Mouse (Mus musculus): Measurements from ENCODE around the gene Hnf4a. TPM values are rescaled to one million over a fixed set of nuclear protein-coding genes. Genes with fewer than 3 reads are reported as not detected.

Hnf4a gene
- total and polyA plus RNA-seq, 3 experiments = not detected

- Histone ChIP-seq H3K27me3 (replicated peaks) (peaks cover 89% of the 10 kb centered on the region), H3K79me2 (replicated peaks; ENCODE audit: control insufficient read depth, extremely low read depth, insufficient read depth, poor library complexity, severe bottlenecking) (no peaks in the 10 kb centered on the region), H3K4me1 (ENCODE audit: control insufficient read depth in 1 of 2, insufficient read depth in 2 of 2) (no peaks in the 10 kb centered on the region), H3K36me3 (replicated peaks in 1 of 2; ENCODE audit: control insufficient read depth in 1 of 2, insufficient read depth in 1 of 2, low read length in 1 of 2) (no peaks in the 10 kb centered on the region), H3K9ac (ENCODE audit: insufficient read depth, low read depth) (no peak overlapping the region), H3K27ac (ENCODE audit: insufficient read depth, low read depth) (no peak overlapping the region), H3K9me3 (replicated peaks; ENCODE audit: low read length) (no peaks in the 10 kb centered on the region), H3K4me2 (ENCODE audit: insufficient read depth, low read depth, poor library complexity, severe bottlenecking) (no peak overlapping the region), H3K4me3 (replicated peaks in 1 of 3; ENCODE audit: low read depth in 2 of 3, low read length in 2 of 3, poor library complexity in 1 of 3) (no peak overlapping the region)
- in situ Hi-C loops (cut with MboI; ENCODE audit: low pct_ligation_motif_present, low pct_unique_long_range_greater_than_20kb, low sequenced_read_pairs) = no loop called here
- TF ChIP-seq MAFK (IDR thresholded peaks at IDR 0.05; ENCODE audit: insufficient replicate concordance, low read length) (no peak), HCFC1 (IDR thresholded peaks at IDR 0.05; ENCODE audit: low read depth, low read length) (no peak), KAT2A (IDR thresholded peaks at IDR 0.05; ENCODE audit: insufficient replicate concordance, low read length) (no peak), POLR2A (IDR thresholded peaks at IDR 0.05; ENCODE audit: low read depth, low read length) (no peak), ZKSCAN1 (IDR thresholded peaks at IDR 0.05; ENCODE audit: borderline replicate concordance, low read depth, low read length) (no peak), BHLHE40 (IDR thresholded peaks at IDR 0.05; ENCODE audit: low read depth, low read length) (no peak), MAZ (IDR thresholded peaks at IDR 0.05; ENCODE audit: low read depth, low read length) (no peak), ETS1 (conservative IDR thresholded peaks at IDR 0.05; ENCODE audit: low read depth, low read length) (no peak), TCF12 (IDR thresholded peaks at IDR 0.05; ENCODE audit: low read depth, low read length) (no peak), UBTF (IDR thresholded peaks at IDR 0.05; ENCODE audit: low read depth, low read length) (no peak), MXI1 (IDR thresholded peaks at IDR 0.05; ENCODE audit: low read depth, low read length) (no peak), SIN3A (IDR thresholded peaks at IDR 0.05; ENCODE audit: low read length) (no peak)
- DNase-seq (ENCODE audit: extremely low read depth) = no peak
- dilution Hi-C loops (cut with MboI; ENCODE audit: extremely low pct_ligation_motif_present, extremely low pct_unique_long_range_greater_than_20kb, low sequenced_read_pairs) = no loop called here
These were observed 48.4 kb downstream of the Hnf4a start for GRCm38 (mm10) chr2:163554996-163555395.

DNA sequence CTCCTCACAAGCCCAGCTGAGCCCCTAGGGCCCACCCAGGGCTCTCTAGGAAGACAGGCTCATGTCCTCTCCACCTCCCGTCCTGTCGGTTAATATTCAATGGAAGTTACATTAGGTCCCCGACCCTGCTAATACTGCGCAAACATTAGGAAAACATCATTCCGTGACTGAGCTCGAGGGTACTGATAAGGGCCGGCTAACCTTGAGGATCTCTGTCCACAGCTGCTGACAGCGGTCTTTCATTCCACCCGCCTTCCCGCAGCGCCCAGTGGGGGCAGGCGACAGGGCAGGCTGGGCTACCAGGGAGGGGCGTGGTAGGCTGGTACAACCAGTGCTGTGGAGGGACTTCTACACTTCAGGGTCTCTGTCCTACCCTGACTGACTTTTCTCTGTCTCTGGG lies 48.8 kb downstream of the Hnf4a start:
- no peak overlapping the region for H3K27ac ChIP-seq (ENCODE audit: insufficient read depth, low read depth)
- TF ChIP-seq MAX (IDR thresholded peaks at IDR 0.05; ENCODE audit: low read length) (no peak), KAT2A (IDR thresholded peaks at IDR 0.05; ENCODE audit: insufficient replicate concordance, low read length) (no peak), ELF1 (IDR thresholded peaks at IDR 0.05; ENCODE audit: low read depth, low read length) (no peak), UBTF (IDR thresholded peaks at IDR 0.05; ENCODE audit: low read depth, low read length) (no peak), MAFK (IDR thresholded peaks at IDR 0.05; ENCODE audit: insufficient replicate concordance, low read length) (no peak), E2F4 (IDR thresholded peaks at IDR 0.05; ENCODE audit: insufficient replicate concordance, low read depth, low read length) (no peak), ZNF384 (IDR thresholded peaks at IDR 0.05; ENCODE audit: low read depth, low read length) (no peak), ZKSCAN1 (IDR thresholded peaks at IDR 0.05; ENCODE audit: borderline replicate concordance, low read depth, low read length) (no peak), TBP (conservative IDR thresholded peaks at IDR 0.05; ENCODE audit: low read depth, low read length) (no peak), CHD2 (IDR thresholded peaks at IDR 0.05; ENCODE audit: low read length) (no peak), HCFC1 (IDR thresholded peaks at IDR 0.05; ENCODE audit: low read depth, low read length) (no peak)
- dilution Hi-C loops (cut with MboI; ENCODE audit: extremely low pct_ligation_motif_present, extremely low pct_unique_long_range_greater_than_20kb, low sequenced_read_pairs) = no loop called here

More for the DNA sequence above, 48.8 kb downstream of the Hnf4a start:
- H3K79me2 ChIP-seq (replicated peaks; ENCODE audit: control insufficient read depth, extremely low read depth, insufficient read depth, poor library complexity, severe bottlenecking) = no peaks in the 10 kb centered on the region
- H3K9ac ChIP-seq (ENCODE audit: insufficient read depth, low read depth) = no peak overlapping the region
- H3K27me3 ChIP-seq (replicated peaks) = peaks cover 90% of the 10 kb centered on the region
- DNase-seq (ENCODE audit: extremely low read depth) = no peak
- no peaks in the 10 kb centered on the region for H3K4me1 ChIP-seq (ENCODE audit: control insufficient read depth in 1 of 2, insufficient read depth in 2 of 2)
- no peaks in the 10 kb centered on the region for H3K9me3 ChIP-seq (replicated peaks; ENCODE audit: low read length)
- in situ Hi-C loops (cut with MboI; ENCODE audit: low pct_ligation_motif_present, low pct_unique_long_range_greater_than_20kb, low sequenced_read_pairs) = no loop called here
- no peak overlapping the region for H3K4me2 ChIP-seq (ENCODE audit: insufficient read depth, low read depth, poor library complexity, severe bottlenecking)
- no peaks in the 10 kb centered on the region for H3K36me3 ChIP-seq (replicated peaks in 1 of 2; ENCODE audit: control insufficient read depth in 1 of 2, insufficient read depth in 1 of 2, low read length in 1 of 2)
- H3K4me3 ChIP-seq (replicated peaks in 1 of 3; ENCODE audit: low read depth in 2 of 3, low read length in 2 of 3, poor library complexity in 1 of 3) = no peak overlapping the region
